Mouse (Mus musculus): ENCODE data around the gene Arhgap15.

GRCm38 (mm10) chr2:44190749-44191148 lies 442.1 kb downstream of the Arhgap15 start:
- TF ChIP-seq POLR2AphosphoS5 (IDR thresholded peaks at IDR 0.05; ENCODE audit: insufficient replicate concordance, low read depth, low read length) (no peak), CTCF (IDR thresholded peaks at IDR 0.05; ENCODE audit: low read depth, low read length) (no peak)

All from G1E (cell line).